Mouse (Mus musculus): Measurements from ENCODE around the gene Lemd1. TPM values are rescaled to one million over a fixed set of nuclear protein-coding genes. Genes with fewer than 3 reads are reported as not detected.

The Lemd1 gene
- polyA plus RNA-seq, 1 experiment from 2014 or later, result 0.27 TPM

DNA sequence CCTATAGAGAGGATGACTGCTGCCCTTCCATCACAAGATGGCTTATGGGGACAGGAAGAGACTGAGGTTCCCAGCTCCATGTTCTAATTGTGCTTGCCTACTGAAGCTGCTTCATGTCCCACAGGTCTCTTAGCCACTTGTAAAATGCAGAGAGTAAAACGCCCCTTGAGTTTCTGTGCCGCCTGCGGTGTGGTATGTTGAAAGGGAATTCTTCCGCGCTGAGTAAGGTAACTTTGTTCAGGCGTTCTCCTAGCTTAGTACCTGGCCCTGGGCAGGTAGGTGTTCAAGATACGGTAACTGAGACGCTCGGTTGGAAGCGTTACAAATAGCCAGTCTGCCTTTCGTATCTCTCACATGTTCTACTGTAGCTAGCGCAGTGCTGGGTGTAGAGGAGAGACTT, 20.4 kb downstream of the Lemd1 start:
- DNase-seq (ENCODE audit: low spot score), result no peak
- H3K4me1 ChIP-seq (replicated peaks; ENCODE audit: control insufficient read depth, insufficient read depth, low read length), result 0 out of 2 replicates have a peak, but pooled peaks cover 4% of the 10 kb centered on the region
- peaks cover 30% of the 10 kb centered on the region for H3K27me3 ChIP-seq (replicated peaks; ENCODE audit: control insufficient read depth, insufficient read depth, low read length)
- H3K27ac ChIP-seq (ENCODE audit: low read depth, low read length), result no peak overlapping the region
- no peaks in the 10 kb centered on the region for H3K9me3 ChIP-seq (ENCODE audit: control insufficient read depth, low read length)
- WGBS, result 33% methylated on average over 12 of the region's 12 CpGs
- peak overlapping the region; percentile 60 for H3K4me2 ChIP-seq
- H3K4me3 ChIP-seq (ENCODE audit: low read depth, low read length), result no peak overlapping the region
- no peak overlapping the region for H3K9ac ChIP-seq (ENCODE audit: low read depth, low read length)
- ATAC-seq (replicated peaks; ENCODE audit: low FRiP score), result no peak
- no peaks in the 10 kb centered on the region for H3K36me3 ChIP-seq (ENCODE audit: control insufficient read depth, insufficient read depth, low read length)

DNA sequence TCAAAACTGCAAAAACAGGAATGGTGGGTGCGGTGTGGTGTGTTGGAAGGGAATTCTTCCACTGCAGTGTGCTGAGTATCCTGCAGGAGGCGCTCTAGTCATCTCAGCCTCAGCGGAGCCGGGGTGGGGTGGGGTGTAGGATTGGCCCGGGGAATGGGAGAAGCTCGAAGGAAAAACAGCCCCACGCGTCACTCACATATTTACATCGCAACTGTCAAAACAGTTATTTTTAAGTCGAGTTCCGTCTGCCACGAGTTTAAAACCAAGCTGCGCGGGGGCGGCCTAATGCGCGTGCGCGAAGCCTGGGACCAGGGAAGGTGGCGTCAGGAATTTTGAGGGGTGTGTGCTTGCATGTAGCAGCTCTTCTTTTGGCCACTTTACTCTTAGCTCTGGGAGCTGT, 21.0 kb downstream of the Lemd1 start:
- no peak overlapping the region for H3K27ac ChIP-seq (ENCODE audit: low read depth, low read length)
- DNase-seq (ENCODE audit: low spot score), result peak; percentile 54
- ATAC-seq (replicated peaks; ENCODE audit: low FRiP score), result 0 out of 2 replicates have a peak, but pooled peaks have one; percentile 43
- 4% methylated on average over 20 of the region's 20 CpGs for WGBS
- H3K9ac ChIP-seq (ENCODE audit: low read depth, low read length), result no peak overlapping the region
- H3K27me3 ChIP-seq (replicated peaks; ENCODE audit: control insufficient read depth, insufficient read depth, low read length), result peaks cover 30% of the 10 kb centered on the region
- H3K4me2 ChIP-seq, result peak overlapping the region; percentile 60
- no peaks in the 10 kb centered on the region for H3K9me3 ChIP-seq (ENCODE audit: control insufficient read depth, low read length)
- H3K36me3 ChIP-seq (ENCODE audit: control insufficient read depth, insufficient read depth, low read length), result no peaks in the 10 kb centered on the region
- H3K4me1 ChIP-seq (replicated peaks; ENCODE audit: control insufficient read depth, insufficient read depth, low read length), result 0 out of 2 replicates have a peak, but pooled peaks cover 4% of the 10 kb centered on the region
- H3K4me3 ChIP-seq (ENCODE audit: low read depth, low read length), result peak overlapping the region; percentile 30

DNA sequence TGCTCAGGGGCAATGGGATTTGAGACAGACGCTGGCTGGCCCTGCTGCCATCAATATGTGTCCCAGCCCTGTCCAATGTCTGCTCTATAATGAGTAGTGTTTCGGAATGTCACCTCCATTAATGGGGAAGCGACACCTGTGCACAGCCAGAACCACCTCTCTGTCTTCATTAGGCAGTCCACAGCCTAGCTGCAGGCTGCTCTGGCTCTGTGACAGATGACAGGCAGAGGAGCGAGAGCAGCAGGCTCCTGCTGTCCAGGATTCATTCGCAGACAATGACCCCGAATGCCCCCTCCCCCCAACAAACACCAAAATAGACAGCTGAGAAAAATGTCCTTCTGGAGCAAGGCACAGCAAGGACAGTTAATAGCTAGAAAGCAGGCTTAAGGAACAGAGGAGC, 21.8 kb downstream of the Lemd1 start:
- WGBS, result 47% methylated on average over 6 of the region's 6 CpGs
- ATAC-seq (replicated peaks; ENCODE audit: low FRiP score) (no peak), DNase-seq (ENCODE audit: low spot score) (no peak)
- Histone ChIP-seq H3K9me3 (ENCODE audit: control insufficient read depth, low read length) (no peaks in the 10 kb centered on the region), H3K27ac (ENCODE audit: low read depth, low read length) (no peak overlapping the region), H3K27me3 (replicated peaks; ENCODE audit: control insufficient read depth, insufficient read depth, low read length) (peaks cover 30% of the 10 kb centered on the region), H3K4me2 (no peak overlapping the region), H3K9ac (ENCODE audit: low read depth, low read length) (no peak overlapping the region), H3K4me1 (replicated peaks; ENCODE audit: control insufficient read depth, insufficient read depth, low read length) (0 out of 2 replicates have a peak, but pooled peaks cover 4% of the 10 kb centered on the region), H3K4me3 (ENCODE audit: low read depth, low read length) (no peak overlapping the region), H3K36me3 (ENCODE audit: control insufficient read depth, insufficient read depth, low read length) (no peaks in the 10 kb centered on the region)

DNA sequence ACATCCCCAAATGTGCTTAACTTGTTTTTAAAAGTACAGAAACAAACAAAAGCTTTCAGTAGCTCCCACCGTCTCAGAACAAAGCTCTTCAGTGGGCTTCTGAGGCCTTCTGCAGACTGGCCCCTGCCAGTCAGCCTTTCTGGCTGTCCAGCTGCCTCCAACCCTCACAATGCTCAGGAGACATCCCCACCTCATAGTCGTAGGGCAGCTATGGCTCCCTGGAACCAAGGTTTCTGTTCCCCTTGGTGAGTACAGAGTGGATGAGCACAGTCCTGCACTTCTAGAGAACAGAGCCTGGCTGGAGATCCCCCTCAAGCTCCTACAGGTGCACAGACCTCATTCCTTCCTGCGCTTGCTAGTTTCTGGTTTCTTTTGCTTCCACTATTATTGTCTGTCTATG, 25.0 kb downstream of the Lemd1 start:
- 63% methylated on average over 3 of the region's 3 CpGs for WGBS
- no peak overlapping the region for H3K4me2 ChIP-seq
- no peak overlapping the region for H3K9ac ChIP-seq (ENCODE audit: low read depth, low read length)
- H3K27me3 ChIP-seq (replicated peaks; ENCODE audit: control insufficient read depth, insufficient read depth, low read length), result peaks cover 23% of the 10 kb centered on the region
- no peaks in the 10 kb centered on the region for H3K9me3 ChIP-seq (ENCODE audit: control insufficient read depth, low read length)
- DNase-seq (ENCODE audit: low spot score), result no peak
- no peak overlapping the region for H3K4me3 ChIP-seq (ENCODE audit: low read depth, low read length)
- H3K27ac ChIP-seq (ENCODE audit: low read depth, low read length), result no peak overlapping the region
- no peak for ATAC-seq (replicated peaks; ENCODE audit: low FRiP score)
- H3K36me3 ChIP-seq (ENCODE audit: control insufficient read depth, insufficient read depth, low read length), result no peaks in the 10 kb centered on the region
- 0 out of 2 replicates have a peak, but pooled peaks cover 4% of the 10 kb centered on the region for H3K4me1 ChIP-seq (replicated peaks; ENCODE audit: control insufficient read depth, insufficient read depth, low read length)

DNA sequence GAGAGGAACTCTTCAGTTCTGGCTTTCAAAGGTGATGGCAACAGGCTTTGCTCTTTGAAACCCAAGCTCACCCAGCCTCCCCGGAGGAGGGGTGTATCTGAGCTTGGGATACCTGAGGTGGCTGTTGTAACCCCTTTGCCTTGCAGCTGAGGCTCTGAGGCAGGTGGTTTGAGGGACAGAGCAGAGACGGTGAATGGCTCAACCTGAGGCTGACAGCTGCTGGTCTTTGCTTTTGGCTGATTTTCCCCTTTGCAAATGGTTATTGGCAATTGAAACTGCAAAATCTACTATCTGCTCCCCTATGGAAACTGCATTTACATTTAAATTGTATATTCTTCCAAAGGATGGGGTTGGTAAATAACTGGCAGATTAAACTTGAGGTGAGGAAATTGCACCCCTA, 30.4 kb downstream of the Lemd1 start:
- DNase-seq (ENCODE audit: low spot score) (no peak), ATAC-seq (replicated peaks; ENCODE audit: low FRiP score) (no peak)
- no peak overlapping the region for H3K27ac ChIP-seq (ENCODE audit: low read depth, low read length)
- H3K4me1 ChIP-seq (replicated peaks; ENCODE audit: control insufficient read depth, insufficient read depth, low read length), result no peaks in the 10 kb centered on the region
- H3K36me3 ChIP-seq (ENCODE audit: control insufficient read depth, insufficient read depth, low read length), result no peaks in the 10 kb centered on the region
- WGBS, result 36% methylated on average over 2 of the region's 2 CpGs
- H3K9me3 ChIP-seq (ENCODE audit: control insufficient read depth, low read length), result no peaks in the 10 kb centered on the region
- H3K4me3 ChIP-seq (ENCODE audit: low read depth, low read length), result no peak overlapping the region
- no peak overlapping the region for H3K9ac ChIP-seq (ENCODE audit: low read depth, low read length)
- peaks cover 12% of the 10 kb centered on the region for H3K27me3 ChIP-seq (replicated peaks; ENCODE audit: control insufficient read depth, insufficient read depth, low read length)
- no peak overlapping the region for H3K4me2 ChIP-seq

DNA sequence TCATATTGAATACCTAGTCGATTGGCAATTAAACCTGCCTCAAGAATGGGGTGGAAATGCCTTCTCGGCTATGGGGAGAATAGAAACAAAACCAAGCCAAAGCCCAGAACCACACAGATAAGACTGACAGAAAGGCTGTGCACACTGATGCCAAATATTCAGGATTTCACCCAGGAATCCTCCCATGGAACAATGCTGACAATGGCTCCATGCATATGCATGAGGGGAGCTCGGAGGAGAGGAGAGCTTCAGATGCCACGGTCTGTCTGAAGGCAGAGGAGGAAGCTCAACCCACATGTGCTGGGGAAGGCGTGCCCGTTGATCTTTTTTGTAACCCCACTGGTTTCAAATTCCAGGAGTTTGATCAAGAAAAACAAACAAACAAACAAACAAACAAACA, 30.9 kb downstream of the Lemd1 start:
- WGBS, result 36% methylated on average over 6 of the region's 6 CpGs
- Histone ChIP-seq H3K4me3 (ENCODE audit: low read depth, low read length) (no peak overlapping the region), H3K9me3 (ENCODE audit: control insufficient read depth, low read length) (no peaks in the 10 kb centered on the region), H3K27ac (ENCODE audit: low read depth, low read length) (no peak overlapping the region), H3K4me1 (replicated peaks; ENCODE audit: control insufficient read depth, insufficient read depth, low read length) (no peaks in the 10 kb centered on the region), H3K9ac (ENCODE audit: low read depth, low read length) (no peak overlapping the region), H3K27me3 (replicated peaks; ENCODE audit: control insufficient read depth, insufficient read depth, low read length) (peaks cover 12% of the 10 kb centered on the region), H3K4me2 (no peak overlapping the region), H3K36me3 (ENCODE audit: control insufficient read depth, insufficient read depth, low read length) (no peaks in the 10 kb centered on the region)
- no peak for ATAC-seq (replicated peaks; ENCODE audit: low FRiP score)
- no peak for DNase-seq (ENCODE audit: low spot score)

DNA sequence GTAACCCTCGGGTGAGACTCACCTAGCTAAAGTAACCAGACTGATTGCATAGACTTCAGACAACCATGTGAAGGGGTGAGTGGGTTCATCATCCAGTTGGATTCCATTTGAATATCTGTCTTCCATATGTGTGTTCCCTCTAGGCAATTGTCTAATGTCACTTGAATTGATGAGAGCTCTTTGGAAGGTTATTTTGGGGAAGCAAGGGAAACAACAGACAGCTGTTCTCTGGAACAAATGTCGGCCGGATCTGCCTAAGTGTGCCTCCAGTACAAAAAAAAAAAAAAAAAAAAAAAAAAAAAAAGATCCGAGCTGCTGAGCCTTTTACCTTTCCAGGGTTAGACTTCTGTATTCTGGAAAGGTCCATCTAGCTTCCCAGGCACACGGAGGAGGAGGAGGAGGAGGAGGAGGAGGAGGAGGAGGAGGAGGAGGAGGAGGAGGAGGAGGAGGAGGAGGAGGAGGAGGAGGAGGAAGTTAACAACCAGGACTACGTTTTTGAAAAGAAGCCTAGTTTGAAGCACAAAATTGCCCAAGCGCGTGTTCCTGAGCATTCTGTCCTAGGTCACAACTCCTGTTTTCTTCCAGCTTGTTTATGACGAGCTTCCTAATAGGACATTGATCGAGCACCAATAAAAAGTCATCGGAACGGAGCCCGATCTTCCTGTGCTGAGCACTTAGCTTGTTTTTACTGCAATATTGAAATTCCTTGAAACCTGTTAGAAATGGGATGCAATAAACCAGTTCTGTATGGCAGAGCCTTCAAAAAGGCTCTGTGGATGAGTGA, 35.3 kb downstream of the Lemd1 start:
- Histone ChIP-seq H3K9me3 (ENCODE audit: control insufficient read depth, low read length) (no peaks in the 10 kb centered on the region), H3K27me3 (replicated peaks; ENCODE audit: control insufficient read depth, insufficient read depth, low read length) (peaks cover 2% of the 10 kb centered on the region; the same call in 1 of the 2 replicates), H3K4me3 (ENCODE audit: low read depth, low read length) (no peak overlapping the region), H3K36me3 (ENCODE audit: control insufficient read depth, insufficient read depth, low read length) (no peaks in the 10 kb centered on the region), H3K4me2 (no peak overlapping the region), H3K9ac (ENCODE audit: low read depth, low read length) (no peak overlapping the region), H3K27ac (ENCODE audit: low read depth, low read length) (no peak overlapping the region), H3K4me1 (replicated peaks; ENCODE audit: control insufficient read depth, insufficient read depth, low read length) (no peaks in the 10 kb centered on the region)
- DNase-seq (ENCODE audit: low spot score) (no peak), ATAC-seq (replicated peaks; ENCODE audit: low FRiP score) (no peak)
- WGBS, result 71% methylated on average over 13 of the region's 13 CpGs

DNA sequence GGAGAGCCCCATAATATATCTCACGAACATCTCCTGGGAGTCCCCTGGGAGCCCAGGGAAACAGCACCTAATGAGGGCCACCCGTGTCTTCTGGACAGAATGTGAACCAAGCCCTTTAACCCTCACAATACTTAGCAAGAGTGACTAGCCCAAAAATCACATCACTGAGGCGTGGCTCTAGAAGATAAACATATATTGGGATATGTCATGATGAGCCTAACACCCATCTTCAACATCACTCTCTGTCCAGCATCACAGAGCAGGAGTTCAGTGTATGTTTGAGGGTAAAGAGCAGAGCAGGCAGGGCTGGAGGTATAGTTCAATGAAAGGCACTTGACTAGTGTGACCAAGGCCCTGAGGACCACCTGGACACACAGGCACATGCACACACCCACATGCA, 38.4 kb downstream of the Lemd1 start, which contains the start of gene Gm10188:
Gm10188 (minus strand) TSS at position 101 of the 400 bp plus-strand sequence.
- Histone ChIP-seq H3K4me1 (replicated peaks; ENCODE audit: control insufficient read depth, insufficient read depth, low read length) (no peaks in the 10 kb centered on the region), H3K27me3 (replicated peaks; ENCODE audit: control insufficient read depth, insufficient read depth, low read length) (no peaks in the 10 kb centered on the region), H3K4me3 (ENCODE audit: low read depth, low read length) (no peak within 1 kb of the TSS), H3K27ac (ENCODE audit: low read depth, low read length) (no peak within 1 kb of the TSS), H3K4me2 (no peak within 1 kb of the TSS), H3K9ac (ENCODE audit: low read depth, low read length) (no peak within 1 kb of the TSS), H3K36me3 (ENCODE audit: control insufficient read depth, insufficient read depth, low read length) (no peaks in the 10 kb centered on the region), H3K9me3 (ENCODE audit: control insufficient read depth, low read length) (no peaks in the 10 kb centered on the region)
- WGBS, result 74% methylated on average over 3 of the region's 3 CpGs
- ATAC-seq (replicated peaks; ENCODE audit: low FRiP score), result no peak
- no peak for DNase-seq (ENCODE audit: low spot score)

All from liver, embryonic 11.5 days (tissue).